Mouse (Mus musculus) gastrocnemius, postnatal 14 days (tissue): ENCODE measurements around the gene Dgcr2. TPM values are rescaled to one million over a fixed set of nuclear protein-coding genes. Genes with fewer than 3 reads are reported as not detected.

Experiments
- DNase-seq: peaks from one replicate; pipeline ENCODE4 v3.0.0; 2021; ENCODE audit warnings: mixed read lengths
- intact Hi-C: fragments of 180-260 bp; cut with DNase I; formaldehyde crosslinking; loops from one replicate; pipeline ENCODE4 v1.15.1; 2025; ENCODE audit warnings: low total_unique reads
- long read RNA-seq, 2 experiments: library from polyadenylated mRNA; stranded (forward); transcript quantifications; one replicate each; pipeline ENCODE4 v2.0.0; 2021
- total RNA-seq, 2 experiments: library from RNA; stranded (reverse); gene quantifications; 2 replicates each; pipeline ENCODE4 v1.2.3; 2021

The Dgcr2 gene
- 10 to 100 TPM; 26.4 to 30.6 TPM for total RNA-seq
- long read RNA-seq, experiment 1, full-length matches to known transcripts = 21 of 31 reads
- long read RNA-seq, experiment 1, partial matches to known transcripts = 3 of 31 reads
- long read RNA-seq, experiment 1, other reads (novel, unspliced or antisense) = 7 of 31 reads
- long read RNA-seq, experiment 2, full-length matches to known transcripts = 37 of 49 reads
- long read RNA-seq, experiment 2, partial matches to known transcripts = 4 of 49 reads
- long read RNA-seq, experiment 2, other reads (novel, unspliced or antisense) = 8 of 49 reads

DNA sequence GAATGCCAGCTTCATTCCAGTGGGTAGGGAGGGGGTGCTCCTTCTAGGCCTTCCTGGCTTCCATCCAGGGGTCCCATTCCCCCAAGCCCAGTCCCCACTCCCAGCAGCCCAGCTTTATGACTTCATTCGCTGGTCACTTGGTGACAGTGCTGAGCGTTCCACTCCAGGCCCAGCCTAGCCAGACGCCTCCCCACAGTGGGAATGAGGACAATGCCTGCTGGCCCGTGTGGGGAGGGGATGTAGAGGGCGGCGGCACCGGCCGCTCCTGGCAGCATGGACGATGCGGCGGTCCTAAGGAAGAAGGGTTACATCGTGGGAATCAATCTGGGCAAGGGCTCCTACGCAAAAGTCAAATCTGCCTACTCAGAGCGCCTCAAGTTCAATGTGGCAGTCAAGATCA lies at the start of gene Dgcr2, which contains the start of gene Tssk2:
Gene Dgcr2, minus strand, starts transcription at position 101 of the 400 bp plus-strand sequence.
Gene Tssk2, plus strand, starts transcription at position 176 of the 400 bp plus-strand sequence.
- intact Hi-C loops = no loop called here
- DNase-seq = no peak

DNA sequence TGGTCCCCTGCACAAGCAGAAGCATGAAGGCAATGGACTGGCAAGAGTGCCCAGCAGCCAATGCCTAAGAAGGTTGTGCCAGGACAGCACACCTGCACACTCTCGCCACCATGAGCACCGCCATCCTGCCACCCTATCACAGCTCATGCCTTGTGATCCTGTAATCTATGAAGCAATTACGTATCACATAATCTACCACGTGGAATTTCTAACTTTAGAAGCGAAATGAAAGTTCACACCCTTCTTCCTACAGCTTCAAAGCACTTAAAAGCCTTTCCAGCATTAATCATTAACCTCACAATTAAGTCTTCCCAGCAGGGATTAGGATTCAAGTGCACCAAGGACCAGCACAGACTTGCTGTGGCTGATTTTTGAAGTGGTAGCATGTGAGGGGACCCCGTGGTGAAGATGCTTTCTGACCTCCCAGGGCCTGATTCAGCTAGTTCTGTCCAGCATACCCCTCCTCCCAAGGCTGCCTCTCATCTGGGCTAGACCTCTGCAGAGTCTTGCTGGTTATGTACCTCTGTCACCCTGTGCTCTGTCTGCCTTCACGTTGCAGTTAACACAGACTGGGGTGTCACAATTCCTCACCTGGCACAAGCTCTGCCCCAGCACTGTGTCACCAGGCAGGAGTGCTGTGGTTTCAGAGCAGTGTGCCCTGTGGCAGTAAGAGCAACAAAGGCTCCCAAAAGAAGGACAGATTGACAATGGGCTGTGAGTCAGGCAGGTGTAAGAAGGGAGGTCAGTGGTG lies 46.9 kb upstream of the Dgcr2 start:
- DNase-seq = no peak
- intact Hi-C loops = no loop called here

DNA sequence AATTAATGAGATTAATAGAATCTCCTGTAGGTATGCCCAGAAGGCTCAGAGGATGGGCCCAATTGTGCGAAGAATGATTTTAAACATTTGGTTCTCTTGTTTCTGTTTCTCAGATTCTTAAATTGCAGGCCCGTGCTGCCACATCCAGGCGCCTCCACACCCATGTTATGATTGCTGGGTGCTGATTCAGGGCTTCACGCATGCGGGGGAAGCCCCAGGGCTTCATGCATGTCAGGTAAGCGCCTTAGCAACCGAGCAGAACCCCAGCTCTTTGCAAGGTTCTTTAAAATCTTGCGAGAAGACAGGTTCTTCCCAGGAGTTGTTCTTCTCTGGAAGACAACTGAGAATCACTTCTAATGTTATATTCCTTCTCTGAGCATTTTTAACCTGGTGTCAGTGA lies 45.1 kb upstream of the Dgcr2 start:
- no peak for DNase-seq
- intact Hi-C loops = no loop called here

DNA sequence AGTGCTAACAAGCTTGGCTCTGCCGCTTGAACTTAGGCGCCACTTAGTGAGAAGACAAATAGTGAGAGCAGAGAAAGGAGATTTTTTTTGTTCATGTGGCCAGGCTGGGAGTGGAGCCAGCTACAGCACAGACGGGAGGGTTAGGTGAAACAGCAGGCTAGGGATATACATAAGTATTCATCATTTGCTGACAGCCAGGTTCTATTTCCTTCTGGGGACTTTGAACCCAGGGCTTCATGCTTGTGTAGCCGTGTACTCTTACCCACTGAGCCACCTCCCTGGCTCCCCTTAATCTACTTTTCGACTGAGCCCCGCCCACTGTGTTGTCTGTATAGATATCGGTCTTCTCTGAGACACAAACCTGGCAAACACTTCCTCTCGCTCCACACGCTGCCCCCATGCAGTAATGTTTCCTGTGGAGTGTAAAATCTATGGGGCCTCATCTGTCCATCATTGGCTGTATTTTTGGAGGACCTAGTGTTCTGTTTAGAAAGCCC lies 40.9 kb upstream of the Dgcr2 start:
- intact Hi-C loops = no loop called here
- no peak for DNase-seq

DNA sequence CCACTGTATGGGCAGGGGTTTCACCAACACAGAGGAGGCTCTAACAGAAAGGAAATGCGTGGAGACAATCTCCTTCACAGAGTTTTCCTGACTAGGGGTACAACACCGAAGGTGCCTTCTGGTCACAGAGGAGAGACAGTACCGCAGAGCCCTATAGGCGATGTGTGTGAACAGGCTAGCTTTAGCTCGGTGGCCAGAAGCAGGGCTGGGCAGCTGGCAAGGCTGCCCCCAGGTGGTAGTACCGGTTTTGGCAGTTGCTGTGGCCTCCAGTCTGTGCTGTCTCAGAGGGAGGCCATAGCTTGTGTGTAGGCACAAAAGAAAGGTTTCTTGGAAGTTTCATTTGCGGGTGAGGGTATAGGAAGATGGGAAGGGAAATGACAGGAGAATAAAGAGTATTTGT lies 40.5 kb upstream of the Dgcr2 start:
- intact Hi-C loops = no loop called here
- peak; percentile 40 for DNase-seq

DNA sequence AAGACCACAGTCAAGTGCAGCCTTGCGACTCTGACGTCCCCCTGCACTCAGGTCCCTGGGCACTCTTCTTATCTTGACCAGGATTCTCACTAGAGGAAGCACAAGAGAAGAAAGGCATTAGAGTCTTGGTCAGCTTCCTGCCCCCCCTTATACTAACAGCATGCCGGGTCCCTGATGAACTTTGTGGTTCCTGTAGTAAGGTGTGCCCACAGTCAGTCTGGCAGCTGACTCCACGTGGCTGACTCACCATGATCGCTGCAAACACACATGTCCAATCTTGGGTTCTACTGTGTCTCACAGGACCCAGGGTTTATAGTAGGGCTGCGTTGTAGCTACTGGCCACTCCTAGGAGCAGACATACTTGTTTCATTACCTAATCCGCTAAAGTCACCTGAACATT lies 39.8 kb upstream of the Dgcr2 start:
- intact Hi-C loops = no loop called here
- DNase-seq = no peak

DNA sequence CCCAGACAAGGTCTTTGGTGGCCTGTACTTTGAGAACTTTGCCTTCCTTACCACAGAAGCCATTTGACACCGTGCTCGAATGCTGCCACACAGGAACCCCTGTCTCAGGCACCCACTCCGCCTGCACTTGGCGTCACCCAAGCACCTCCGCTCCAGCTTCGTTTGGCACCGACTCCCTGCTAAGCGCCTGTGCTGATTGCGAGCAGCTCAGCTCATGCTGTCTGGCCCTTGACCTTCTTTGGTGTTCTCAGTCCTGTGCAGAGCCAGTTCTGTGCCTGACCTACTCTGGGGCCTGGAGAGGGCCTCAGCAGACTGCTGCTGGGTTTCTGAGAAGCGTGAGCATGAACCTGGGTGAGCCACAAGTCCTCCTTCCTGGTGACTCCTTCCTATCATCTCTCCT lies 38.4 kb upstream of the Dgcr2 start:
- intact Hi-C loops = no loop called here
- DNase-seq = no peak

DNA sequence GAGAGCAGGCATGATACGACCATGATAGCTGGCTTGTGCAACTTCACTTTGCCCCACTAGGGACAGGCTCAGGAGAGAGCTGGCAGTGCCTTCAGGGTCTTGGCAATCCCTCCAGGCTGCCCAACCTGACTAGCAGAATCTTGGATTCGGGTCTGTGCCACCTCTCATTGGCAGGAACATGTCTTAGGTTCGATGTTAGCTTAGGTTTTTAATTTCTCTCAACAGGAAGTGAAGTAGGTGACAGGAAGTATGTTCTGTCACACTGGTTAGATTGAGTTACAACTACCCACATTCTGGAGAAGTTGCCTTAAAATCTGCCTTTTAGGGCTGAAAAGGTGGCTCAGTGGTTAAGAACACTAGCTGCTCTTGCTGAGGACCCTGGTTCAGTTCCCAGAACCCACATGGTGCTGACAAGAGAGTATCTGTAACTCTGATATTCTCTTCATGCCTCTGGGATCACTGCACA lies 36.1 kb upstream of the Dgcr2 start:
- DNase-seq = no peak
- intact Hi-C loops = no loop called here

DNA sequence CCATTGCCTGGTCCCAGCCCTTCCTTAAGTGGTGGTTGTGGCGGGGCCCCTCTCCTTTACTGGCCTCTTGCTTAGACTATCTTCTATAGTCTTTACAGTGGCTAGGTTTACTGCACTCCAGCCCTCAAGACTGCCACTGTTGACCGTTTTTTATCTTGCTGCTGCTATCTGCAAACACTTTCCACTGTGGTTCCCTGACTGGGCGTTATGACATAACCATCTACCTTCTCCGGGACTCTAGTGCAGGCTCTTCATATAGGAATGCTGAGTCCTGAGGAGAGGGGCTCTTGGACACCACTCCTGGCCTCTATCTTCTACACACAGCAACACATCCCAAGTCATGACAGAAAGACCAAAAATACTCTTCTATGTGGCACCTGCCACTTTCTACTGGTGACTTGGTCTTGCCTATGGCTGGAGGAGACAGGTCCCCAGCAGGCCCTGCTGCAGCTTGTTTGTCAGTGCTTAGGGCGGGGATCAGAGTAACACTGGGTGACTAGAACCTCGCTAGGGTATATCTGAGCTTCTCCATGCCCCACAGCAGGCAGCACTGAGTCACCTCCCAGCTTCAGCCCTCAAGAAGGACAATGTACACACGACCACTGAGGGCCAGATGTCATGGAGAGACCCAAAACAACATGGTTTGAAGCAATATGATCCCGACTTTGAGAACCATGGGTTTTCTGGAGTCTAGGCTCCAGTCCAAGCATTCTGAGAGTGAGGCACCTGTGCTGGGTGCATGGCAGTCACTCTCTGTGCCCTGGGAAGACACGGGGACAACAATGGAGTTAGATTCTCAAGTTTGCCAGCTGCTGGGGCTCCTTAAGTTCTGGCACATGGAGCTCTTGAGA lies 35.5 kb upstream of the Dgcr2 start:
- intact Hi-C loops = no loop called here
- DNase-seq = no peak

DNA sequence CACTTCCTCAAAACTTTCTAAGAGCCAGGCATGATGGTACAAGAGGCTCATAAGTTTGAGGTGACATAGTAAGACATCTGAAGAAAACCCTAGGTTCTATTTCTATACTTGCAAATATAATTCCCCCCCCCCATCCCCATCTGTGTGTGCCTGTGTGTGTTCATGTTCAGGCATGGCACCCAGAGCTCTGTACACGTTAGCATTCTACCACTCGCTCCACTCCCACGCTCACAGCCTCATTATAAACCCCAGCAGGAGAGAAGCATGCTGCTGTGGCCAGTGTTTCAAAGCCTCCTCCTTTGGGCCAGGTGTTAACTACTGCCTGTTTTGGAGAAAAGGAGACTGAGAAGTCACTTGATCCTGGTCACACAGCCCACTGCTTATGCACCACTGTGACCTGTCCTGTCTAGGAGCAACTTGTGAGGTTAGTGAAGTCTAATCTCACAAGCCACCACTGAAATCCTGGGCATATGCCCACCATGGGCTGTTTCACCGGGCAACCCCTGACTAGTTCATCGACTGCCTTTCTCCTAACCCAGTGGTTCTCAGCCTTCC lies 33.6 kb upstream of the Dgcr2 start:
- DNase-seq = no peak
- intact Hi-C loops = no loop called here

DNA sequence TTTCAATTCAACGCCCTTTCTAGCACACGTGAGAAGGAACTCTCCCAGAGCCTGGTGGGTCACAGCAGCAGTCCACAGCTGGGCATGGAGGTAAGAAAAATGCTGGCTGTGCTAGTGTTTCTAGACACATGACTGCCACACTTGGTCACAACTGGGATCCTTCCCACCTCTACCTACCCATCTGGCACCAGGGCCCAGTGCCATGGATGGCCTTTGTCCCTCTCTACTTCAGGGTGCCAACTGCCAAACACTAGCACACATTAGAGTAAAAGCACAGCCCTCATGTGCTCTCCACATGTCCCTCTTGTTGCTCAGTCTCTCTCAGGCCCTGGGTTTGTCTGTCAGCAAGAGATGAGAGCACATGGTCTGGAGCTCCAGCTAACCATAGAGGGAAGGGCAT lies 31.3 kb upstream of the Dgcr2 start:
- DNase-seq = no peak
- intact Hi-C loops = no loop called here

DNA sequence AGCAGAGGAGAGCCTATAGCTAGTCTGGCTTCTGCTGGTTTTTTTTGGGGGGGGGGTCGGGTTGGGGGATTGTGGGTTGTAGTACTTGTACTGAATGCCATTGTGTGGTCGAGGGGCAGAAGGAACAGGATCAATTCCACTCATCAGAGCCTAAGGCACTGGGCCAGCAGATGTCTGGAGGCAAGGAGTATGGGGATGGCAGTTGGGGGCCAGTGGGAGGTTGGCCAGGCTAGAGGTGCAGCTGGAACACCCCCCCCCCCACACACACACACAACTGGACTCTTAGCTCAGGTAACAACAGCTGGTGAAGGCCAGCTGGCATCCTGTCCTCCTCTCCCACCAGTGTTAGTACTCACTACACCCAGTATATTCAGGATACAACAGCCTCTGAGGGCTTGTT lies 30.8 kb upstream of the Dgcr2 start:
- DNase-seq = no peak
- intact Hi-C loops = no loop called here

DNA sequence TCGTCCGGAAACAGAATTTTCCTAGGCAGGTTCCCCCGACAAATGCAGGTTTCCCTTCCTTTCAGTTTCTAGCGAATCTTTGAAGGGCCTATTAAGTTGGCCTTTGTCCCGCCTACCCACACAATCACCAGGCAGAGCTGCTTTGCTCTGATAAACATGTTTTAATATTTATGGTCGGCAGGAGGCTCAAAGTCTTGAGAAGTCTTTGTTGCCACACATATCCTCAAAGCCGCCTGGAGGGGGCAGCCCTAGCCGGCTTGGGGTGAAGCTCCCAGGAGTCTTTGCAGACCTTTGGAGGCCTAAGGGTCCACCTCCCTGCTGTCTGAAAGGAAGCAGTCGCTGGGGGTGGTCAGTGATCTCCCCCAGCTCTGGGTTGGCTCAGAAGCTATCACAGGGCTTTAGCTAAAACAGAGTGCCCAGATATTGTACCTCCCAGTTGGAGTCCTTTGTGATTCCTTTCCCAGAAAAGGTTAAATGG lies 30.3 kb upstream of the Dgcr2 start:
- intact Hi-C loops = no loop called here
- peak; percentile 74 for DNase-seq

DNA sequence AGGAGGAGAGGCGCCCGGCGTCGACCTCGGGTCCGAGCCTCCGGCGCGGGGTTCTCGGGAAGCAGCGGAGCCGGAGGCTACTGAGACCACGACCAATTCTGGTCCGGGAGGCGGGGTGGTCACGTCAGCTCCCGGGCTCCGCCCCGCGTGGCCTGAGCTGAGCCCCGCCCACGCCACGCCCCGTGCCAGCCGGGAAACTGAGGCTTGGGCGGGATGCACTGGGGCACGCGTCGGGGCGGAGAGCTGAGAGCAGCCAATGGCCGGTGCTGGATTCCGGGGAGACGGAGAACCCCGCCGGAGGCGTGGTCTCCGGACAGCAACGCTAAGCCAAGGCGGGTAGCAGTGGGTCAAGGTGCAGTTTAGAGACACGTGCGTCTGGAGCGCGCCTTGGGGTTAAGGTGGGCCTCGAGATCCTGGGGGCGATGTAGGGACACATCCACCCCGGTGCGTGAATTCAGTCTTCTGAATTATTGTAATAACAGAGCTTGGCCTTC lies 29.8 kb upstream of the Dgcr2 start, which contains the start of gene Slc25a1:
Gene Slc25a1, minus strand, starts transcription at position 133 of the 494 bp plus-strand sequence.
- intact Hi-C loops = no loop called here

DNA sequence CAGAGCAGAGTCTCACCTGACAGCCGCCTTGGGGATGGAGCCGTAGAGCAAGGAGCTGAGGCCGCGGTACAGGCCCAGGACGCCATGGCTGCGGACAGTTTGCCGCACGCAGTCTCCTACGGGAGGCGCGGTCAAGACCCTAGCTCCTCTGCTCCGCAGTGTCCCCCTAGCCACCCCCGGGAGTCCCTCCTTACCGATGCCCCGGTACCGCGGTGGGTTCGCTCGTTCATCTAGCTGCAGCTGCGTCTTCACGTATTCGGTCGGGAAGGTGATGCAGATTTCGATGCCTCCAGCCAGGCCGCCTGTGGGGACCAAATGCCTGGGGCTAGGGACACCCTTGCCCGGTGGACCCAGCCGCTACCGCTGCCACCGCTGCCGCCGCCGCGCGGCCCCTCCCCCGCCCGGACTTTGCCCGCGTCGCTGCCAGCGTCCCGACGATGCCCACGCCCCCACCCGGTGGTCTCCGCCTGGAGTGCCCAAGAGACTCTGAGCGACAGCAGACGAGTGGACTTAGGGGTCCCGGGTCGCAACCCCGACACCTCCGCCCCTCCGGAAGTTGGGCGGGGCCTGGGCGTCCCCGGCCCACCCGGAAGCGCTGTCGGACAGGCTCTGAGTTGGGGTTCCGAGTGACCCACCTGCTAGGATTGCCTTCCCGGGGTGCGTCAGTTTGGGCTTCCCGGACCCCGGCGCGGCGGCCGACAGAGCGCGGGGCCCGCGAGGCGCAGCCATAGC lies 29.2 kb upstream of the Dgcr2 start:
- DNase-seq = no peak
- intact Hi-C loops = no loop called here

More for the DNA sequence above, 29.8 kb upstream of the Dgcr2 start, which contains the start of gene Slc25a1:
- DNase-seq = peak; percentile 67

DNA sequence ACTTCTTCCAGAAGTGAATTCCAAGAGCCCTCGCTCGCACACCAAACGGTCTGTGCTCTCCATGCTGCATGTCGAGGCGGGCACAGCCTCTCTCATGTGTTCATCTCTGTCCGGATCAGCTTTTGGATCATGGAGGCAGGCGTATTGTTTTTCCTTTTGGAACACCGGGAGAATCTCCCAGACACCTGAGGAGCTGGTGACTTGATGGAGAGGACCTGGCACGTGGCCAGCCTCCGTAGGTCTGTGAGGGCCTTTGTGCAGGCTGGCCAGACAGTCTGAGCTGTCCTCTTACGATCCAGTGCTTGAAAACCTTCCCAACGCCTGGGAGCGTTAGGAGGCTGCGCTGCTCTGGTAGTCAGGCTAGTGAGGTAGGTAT lies 23.8 kb upstream of the Dgcr2 start:
- intact Hi-C loops = no loop called here
- DNase-seq = no peak

DNA sequence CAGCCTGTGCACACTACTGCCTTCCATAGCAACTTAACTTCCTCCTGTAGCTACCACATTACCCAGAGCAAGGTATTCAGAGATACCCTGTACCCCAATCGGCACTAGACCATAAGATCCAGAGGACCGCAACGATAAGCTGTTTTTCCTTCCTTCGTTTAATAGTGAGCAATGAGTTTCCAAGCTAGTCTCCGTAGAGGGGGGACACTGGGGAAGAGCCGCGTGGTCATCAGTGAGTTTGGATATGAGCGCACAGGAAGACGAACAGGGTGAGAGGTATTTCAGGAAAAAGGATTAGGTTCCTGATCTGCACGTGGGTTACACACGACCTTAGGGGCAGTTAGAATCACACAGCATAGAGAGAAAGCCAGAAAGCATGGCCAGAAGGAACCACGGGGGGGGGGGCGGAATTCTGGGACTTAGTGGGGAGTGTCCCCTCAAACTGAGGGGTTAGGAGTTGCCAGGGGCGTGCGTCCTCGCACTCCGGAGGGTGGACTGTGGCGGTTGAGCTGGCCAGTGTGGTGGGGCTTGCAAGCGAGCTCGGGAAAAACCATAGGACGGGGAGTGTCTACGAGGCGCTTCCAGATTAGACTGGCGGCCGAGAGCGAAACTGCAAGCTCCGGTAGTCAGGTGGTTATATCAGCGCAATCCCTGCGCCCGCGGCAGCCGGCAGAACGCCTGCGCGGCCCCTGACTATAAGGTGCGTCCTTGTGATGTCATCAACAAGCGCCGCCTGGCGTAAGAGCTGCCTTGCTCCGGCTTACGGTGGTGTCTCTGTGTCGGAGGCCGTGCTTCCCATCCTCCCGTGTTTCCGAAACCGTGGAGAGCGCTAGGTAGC lies 23.2 kb upstream of the Dgcr2 start:
- DNase-seq = peak; percentile 95
- intact Hi-C loops = no loop called here

DNA sequence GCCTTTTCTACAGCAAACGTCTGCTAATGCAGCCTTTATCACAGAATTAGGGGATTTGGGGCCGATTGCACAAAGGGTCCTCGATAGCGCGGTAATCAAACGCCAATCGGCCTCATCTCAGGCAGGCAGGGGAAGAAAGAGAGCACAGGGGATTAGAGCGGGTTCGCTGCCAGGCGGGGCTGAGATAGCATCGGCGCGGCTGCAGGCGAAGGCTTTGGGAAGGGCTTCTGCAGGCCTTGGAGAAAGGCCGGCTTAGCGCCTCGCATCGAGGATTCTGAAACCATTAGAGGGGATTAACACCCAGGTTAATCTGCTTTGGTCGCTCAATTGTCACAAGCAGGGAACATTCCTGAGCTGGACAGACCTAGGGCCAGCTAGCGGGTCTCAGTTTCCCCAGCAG lies 22.2 kb upstream of the Dgcr2 start:
- intact Hi-C loops = no loop called here

More for the DNA sequence above, 22.2 kb upstream of the Dgcr2 start:
- no peak for DNase-seq
